Mouse (Mus musculus) left cerebral cortex, postnatal 14 days (tissue): ENCODE data around the gene Gtf2e1. TPM values are rescaled to one million over a fixed set of nuclear protein-coding genes. Genes with fewer than 3 reads are reported as not detected.

Experiments used
- DNase-seq, 2 experiments: peaks; one replicate each; pipeline ENCODE4 v3.0.0; 2021 to 2022; ENCODE audit warnings: low spot score in 2 of 2, mixed read lengths in 1 of 2
- intact Hi-C: fragments of 180-260 bp; cut with DNase I; formaldehyde crosslinking; loops from one replicate; pipeline ENCODE4 v1.15.1; 2025
- long read RNA-seq, 2 experiments: library from polyadenylated mRNA; stranded (forward); transcript quantifications; one replicate each; pipeline ENCODE4 v2.0.0; 2021
- total RNA-seq, 2 experiments: library from RNA; stranded (reverse); gene quantifications; 2 replicates each; pipeline ENCODE4 v1.2.3; 2021

The Gtf2e1 gene
- total RNA-seq: 10 to 100 TPM; 15.1 TPM
- long read RNA-seq, experiment 1, transcript Gtf2e1-201 (5 exons, 3,084 nt): major isoform, 18 of 20 reads
- long read RNA-seq, experiment 1, partial matches to known transcripts: 1 of 20 reads
- long read RNA-seq, experiment 1, other reads (novel, unspliced or antisense): 1 of 20 reads
- long read RNA-seq, experiment 2, transcript Gtf2e1-201 (5 exons, 3,084 nt): major isoform, 24 of 29 reads
- long read RNA-seq, experiment 2, partial matches to known transcripts: 4 of 29 reads
- long read RNA-seq, experiment 2, other reads (novel, unspliced or antisense): 0 of 29 reads

GRCm38 (mm10) chr16:37539611-37540580, at the start of gene Gtf2e1, which contains the start of gene Rabl3:
TSS of gene Gtf2e1 (minus strand) at chr16:37539789.
TSS of gene Rabl3 (plus strand) at chr16:37539885.
- intact Hi-C loops: no loop called here
- peak; percentile 98 to 99 for DNase-seq

GRCm38 (mm10) chr16:37585129-37585563, 45.6 kb upstream of the Gtf2e1 start:
- DNase-seq: peak in 1 of 2 experiments; percentile 54
- intact Hi-C loops: loop anchor here (2.0 kb wide), 1 partner anchor 68 kb away; no protein-coding TSS in a partner anchor

- peak; percentile 52 to 56 for DNase-seq
- intact Hi-C loops: loop anchor here (2.0 kb wide), 1 partner anchor 68 kb away; no protein-coding TSS in a partner anchor
Measured at GRCm38 (mm10) chr16:37584218-37585035, 44.8 kb upstream of the Gtf2e1 start.

GRCm38 (mm10) chr16:37583801-37584200, 44.2 kb upstream of the Gtf2e1 start:
- DNase-seq: peak; percentile 45 to 52
- intact Hi-C loops: loop anchor here (2.0 kb wide), 1 partner anchor 69 kb away; no protein-coding TSS in a partner anchor

DNA sequence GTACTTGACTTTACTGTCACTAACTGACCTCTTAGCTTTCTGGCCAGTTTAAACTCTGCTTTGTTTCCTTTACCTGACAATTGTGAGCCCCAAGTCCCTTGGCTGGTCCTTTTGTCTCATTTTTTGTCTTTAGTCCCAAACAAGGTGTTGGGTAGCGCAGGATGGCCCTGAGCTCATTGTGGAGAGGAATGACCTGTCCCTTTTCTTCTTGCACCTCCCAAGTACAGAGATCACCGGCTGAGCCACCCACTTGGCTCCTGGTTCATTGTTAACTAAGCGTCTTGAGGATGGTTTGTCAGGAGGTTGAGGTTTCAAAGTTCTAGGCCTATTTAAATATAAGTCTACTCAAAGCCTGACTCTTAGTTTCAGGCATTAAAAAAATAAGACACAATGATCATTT, 43.7 kb upstream of the Gtf2e1 start:
- no peak for DNase-seq
- intact Hi-C loops: no loop called here

GRCm38 (mm10) chr16:37581901-37582300, 42.3 kb upstream of the Gtf2e1 start:
- no peak for DNase-seq
- intact Hi-C loops: no loop called here

DNA sequence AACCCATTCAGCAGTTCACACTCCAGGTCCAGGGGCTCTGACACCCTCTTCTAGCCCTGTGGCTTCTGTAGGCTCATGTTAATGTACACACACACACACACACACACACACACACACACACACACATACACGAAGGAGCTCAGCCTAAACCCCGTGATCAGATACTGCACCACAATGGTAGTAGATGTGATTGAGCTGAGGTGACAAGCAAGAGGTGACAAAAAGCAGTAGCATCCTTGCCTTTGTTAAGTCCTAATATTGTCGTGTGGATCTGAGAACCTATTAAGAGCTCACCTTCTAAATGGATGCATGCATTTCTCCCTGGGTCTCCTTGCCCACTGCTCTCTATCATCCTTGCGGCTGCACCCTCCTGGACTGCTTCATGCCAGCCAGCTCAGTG, 41.1 kb upstream of the Gtf2e1 start:
- intact Hi-C loops: no loop called here
- no peak for DNase-seq

DNA sequence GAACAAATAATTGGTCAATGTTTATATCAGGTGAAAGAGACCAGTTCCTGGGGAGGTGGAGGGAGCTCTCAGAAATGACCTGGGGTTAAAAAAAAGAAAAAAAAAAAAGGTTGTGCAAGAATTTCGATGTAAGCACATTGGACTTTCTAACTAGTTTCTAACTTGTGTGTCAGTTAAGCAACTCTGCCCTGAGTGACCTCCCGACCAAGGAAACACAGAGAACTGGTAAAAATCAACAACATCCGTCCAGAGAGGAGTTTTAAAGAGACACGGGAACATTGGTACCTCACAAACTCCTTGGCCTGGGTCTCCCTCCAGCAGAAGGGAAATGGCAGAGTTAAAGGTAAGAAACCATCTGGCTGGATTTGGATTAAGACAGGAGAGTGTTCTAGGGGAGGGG, 40.4 kb upstream of the Gtf2e1 start, which contains the start of gene Hgd:
Gene Hgd (plus strand): TSS at position 160 of the 400 bp plus-strand sequence.
- intact Hi-C loops: no loop called here
- DNase-seq: no peak

GRCm38 (mm10) chr16:37579591-37579990, 40.0 kb upstream of the Gtf2e1 start:
- intact Hi-C loops: no loop called here

DNA sequence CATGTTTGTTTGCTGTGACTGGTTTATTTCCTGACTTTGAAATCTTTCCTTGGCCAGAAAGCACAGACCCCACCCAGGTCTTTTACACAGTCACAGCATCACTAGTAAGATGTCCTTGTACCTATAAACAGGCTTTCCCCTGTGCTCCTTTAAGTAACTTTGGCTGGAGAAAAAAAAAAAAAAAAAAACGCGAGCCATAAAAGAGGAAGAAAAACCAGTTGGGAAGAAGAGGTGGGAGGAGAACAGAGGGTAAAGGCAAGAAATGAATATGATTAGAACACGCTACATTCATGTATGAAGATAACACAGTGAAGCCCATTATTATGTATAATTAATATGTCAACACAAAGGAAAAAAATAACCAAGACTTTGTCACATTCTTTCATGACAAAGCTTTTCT, 35.7 kb upstream of the Gtf2e1 start:
- DNase-seq: no peak
- intact Hi-C loops: no loop called here

More at GRCm38 (mm10) chr16:37579591-37579990, 40.0 kb upstream of the Gtf2e1 start:
- DNase-seq: no peak

GRCm38 (mm10) chr16:37573061-37573460, 33.5 kb upstream of the Gtf2e1 start:
- intact Hi-C loops: no loop called here
- no peak for DNase-seq

DNA sequence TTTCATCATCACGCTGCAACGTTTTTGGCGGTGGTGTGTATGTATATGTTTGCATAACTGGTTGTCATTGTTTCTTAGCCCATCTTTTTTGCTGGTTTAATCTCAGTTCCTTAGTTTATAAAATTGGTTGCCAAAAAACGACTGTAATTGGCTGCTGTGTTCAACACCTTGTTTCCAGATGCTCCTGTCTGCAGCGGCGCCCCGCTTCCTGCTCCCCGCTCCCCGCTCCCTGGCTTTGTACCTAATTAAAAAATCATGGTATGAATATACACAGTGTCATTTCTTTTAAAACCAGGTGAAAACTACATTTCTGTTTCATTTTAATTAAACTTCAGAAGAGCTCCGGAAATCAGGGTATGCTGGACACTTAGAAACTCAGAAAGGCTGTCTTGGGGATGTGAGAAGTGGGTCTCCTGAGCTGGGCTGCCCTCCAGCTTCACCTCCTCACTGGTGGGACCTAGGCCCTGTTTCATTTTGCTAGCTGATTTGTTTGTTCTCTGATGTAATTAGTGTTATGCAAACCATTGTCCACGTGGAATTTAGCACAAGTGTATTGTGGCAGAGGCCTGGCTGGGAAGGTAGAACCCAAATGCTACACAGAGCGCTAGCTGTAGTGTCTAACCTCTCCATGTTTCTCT, 32.6 kb upstream of the Gtf2e1 start:
- intact Hi-C loops: no loop called here
- DNase-seq: no peak

GRCm38 (mm10) chr16:37571554-37571953, 32.0 kb upstream of the Gtf2e1 start:
- no peak for DNase-seq
- intact Hi-C loops: no loop called here

DNA sequence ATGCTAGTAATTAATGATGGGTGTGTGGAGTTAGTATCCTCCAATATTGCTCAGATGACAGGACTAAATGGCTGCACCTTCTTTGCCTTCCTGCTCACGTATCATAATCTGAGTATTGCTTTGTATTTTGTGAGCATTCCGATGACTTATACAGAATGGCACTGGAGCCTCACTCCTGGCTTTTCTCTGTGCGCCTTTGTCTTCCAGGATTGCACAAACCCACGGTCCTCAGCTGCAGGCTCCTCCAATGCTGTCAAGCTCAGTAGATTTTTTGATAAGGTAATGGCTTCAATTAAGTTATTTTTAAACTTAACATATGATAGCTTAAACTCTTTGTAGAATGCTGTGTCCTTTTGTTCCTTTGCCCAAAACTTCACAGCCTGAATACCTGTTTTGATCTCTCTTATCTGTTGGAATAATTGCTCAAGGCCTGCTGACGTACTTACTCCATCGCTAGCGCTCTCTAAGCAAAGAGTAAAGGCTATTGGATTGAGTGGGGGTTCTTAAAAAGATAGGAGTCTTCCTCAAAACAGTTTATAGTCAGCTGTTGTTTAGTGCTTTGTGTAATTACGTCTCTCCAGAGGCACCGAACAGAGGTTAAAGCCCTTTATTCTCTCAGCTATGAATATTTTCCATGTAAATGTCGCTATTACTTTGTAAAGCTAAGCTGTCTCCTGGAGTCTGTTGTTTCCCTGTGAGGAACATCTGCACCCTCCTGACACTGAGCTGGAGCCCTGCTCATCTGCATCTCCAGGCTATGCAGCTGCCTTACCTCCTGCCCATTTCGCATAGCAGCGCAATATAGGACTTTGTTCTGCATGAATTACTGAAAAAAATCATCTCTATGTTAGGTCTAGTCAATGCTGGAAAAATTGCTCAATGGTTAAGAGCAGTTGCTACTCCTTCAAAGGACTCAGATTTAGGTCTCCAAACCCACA, 27.8 kb upstream of the Gtf2e1 start:
- intact Hi-C loops: no loop called here
- DNase-seq: no peak

GRCm38 (mm10) chr16:37566107-37566506, 26.5 kb upstream of the Gtf2e1 start:
- peak in 1 of 2 experiments; percentile 46 for DNase-seq
- intact Hi-C loops: no loop called here

GRCm38 (mm10) chr16:37565117-37565516, 25.5 kb upstream of the Gtf2e1 start:
- DNase-seq: no peak
- intact Hi-C loops: no loop called here

DNA sequence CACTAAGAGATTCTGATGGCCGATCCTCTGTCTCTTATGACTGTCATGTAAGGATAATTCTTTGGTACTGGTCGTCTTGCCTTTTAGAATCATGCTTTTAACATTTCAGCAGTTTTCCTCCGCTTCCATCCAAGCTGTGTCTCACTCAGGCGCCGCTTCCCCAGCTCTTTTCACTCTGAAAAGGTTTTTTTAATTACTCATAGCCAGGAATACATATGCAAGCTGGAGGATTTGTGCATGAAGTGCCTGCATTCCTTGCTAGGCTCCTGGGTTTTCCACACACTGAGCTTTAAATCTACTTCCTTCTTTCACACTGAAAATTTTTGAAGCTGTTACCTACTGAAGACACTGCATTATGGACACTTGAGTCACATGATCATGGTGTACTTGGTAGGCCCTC, 23.4 kb upstream of the Gtf2e1 start:
- intact Hi-C loops: no loop called here
- peak; percentile 26 to 66 for DNase-seq

DNA sequence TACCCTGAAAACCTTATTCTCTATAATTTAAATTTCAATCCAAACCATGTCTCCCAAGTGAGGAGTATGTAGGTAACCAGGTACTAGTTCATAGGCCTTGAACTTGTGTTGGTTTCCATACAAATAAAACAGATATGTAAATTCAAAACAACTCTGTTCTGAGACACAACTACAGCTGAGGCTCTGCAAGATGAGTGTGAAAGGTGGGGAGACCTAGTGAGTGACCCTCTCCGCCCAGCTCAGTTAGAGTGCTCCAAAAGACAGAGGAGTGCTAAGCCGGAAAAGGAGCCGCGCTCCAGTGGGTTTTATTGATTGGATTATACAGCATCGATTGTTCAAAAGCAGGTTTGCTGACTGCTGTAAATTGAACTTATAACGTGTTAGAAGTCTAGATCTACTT, 22.8 kb upstream of the Gtf2e1 start:
- intact Hi-C loops: no loop called here
- DNase-seq: no peak
